Mouse (Mus musculus): ENCODE data around the gene G6pdx. TPM values are rescaled to one million over a fixed set of nuclear protein-coding genes. Genes with fewer than 3 reads are reported as not detected.

The G6pdx gene
- total and polyA plus RNA-seq, 3 experiments: 35.9 to 70.5 (median 44.0) TPM

- peaks cover 18 to 52% of the 10 kb centered on the region in 2 experiments for H3K36me3 ChIP-seq (replicated peaks in 1 of 2; ENCODE audit: control insufficient read depth in 1 of 2, insufficient read depth in 1 of 2, low read length in 1 of 2)
- DNase-seq (ENCODE audit: extremely low read depth): peak; percentile 82
- peak overlapping the region; percentile 83 for H3K27ac ChIP-seq (ENCODE audit: insufficient read depth, low read depth)
- dilution Hi-C loops (cut with MboI; ENCODE audit: extremely low pct_ligation_motif_present, extremely low pct_unique_long_range_greater_than_20kb, low sequenced_read_pairs) (no loop called here), in situ Hi-C loops (cut with MboI; ENCODE audit: low pct_ligation_motif_present, low pct_unique_long_range_greater_than_20kb, low sequenced_read_pairs) (no loop called here)
- peaks cover 0 to 45% of the 10 kb centered on the region in 2 experiments; a peak in 3 of 4 replicates for H3K4me1 ChIP-seq (ENCODE audit: control insufficient read depth in 1 of 2, insufficient read depth in 2 of 2)
- TF ChIP-seq MAFK (IDR thresholded peaks at IDR 0.05; ENCODE audit: insufficient replicate concordance, low read length) (no peak), RCOR1 (conservative IDR thresholded peaks at IDR 0.05; ENCODE audit: low read depth, low read length) (no peak), POLR2A (IDR thresholded peaks at IDR 0.05; ENCODE audit: low read depth, low read length) (peak; percentile 58), KAT2A (IDR thresholded peaks at IDR 0.05; ENCODE audit: insufficient replicate concordance, low read length) (peak; percentile 51; the same call in 1 of the 2 replicates), MEF2A (IDR thresholded peaks at IDR 0.05; ENCODE audit: borderline replicate concordance, low read depth, low read length) (no peak), USF2 (conservative IDR thresholded peaks at IDR 0.05; ENCODE audit: low read depth, low read length) (no peak), ZNF384 (IDR thresholded peaks at IDR 0.05; ENCODE audit: low read depth, low read length) (no peak), MXI1 (IDR thresholded peaks at IDR 0.05; ENCODE audit: low read depth, low read length) (no peak; the same call in 1 of the 2 replicates), IRF4 (IDR thresholded peaks at IDR 0.05; ENCODE audit: low read depth, low read length) (no peak), E2F4 (IDR thresholded peaks at IDR 0.05; ENCODE audit: insufficient replicate concordance, low read depth, low read length) (no peak), TBP (conservative IDR thresholded peaks at IDR 0.05; ENCODE audit: low read depth, low read length) (peak; percentile 48; the same call in 1 of the 2 replicates), ELF1 (IDR thresholded peaks at IDR 0.05; ENCODE audit: low read depth, low read length) (peak; percentile 93), NELFE (IDR thresholded peaks at IDR 0.05; ENCODE audit: low read depth, low read length) (no peak), MAX (IDR thresholded peaks at IDR 0.05; ENCODE audit: low read length) (peak; percentile 5; the same call in 1 of the 2 replicates), UBTF (IDR thresholded peaks at IDR 0.05; ENCODE audit: low read depth, low read length) (no peak), MYC (IDR thresholded peaks at IDR 0.05; ENCODE audit: low read depth, low read length) (peak; percentile 31; the same call in 1 of the 2 replicates), RAD21 (IDR thresholded peaks at IDR 0.05; ENCODE audit: low read depth, low read length) (no peak), JUN (IDR thresholded peaks at IDR 0.05; ENCODE audit: insufficient read depth, low read depth, low read length) (no peak), ZKSCAN1 (IDR thresholded peaks at IDR 0.05; ENCODE audit: borderline replicate concordance, low read depth, low read length) (no peak), SMC3 (IDR thresholded peaks at IDR 0.05; ENCODE audit: low read depth, low read length) (no peak), POLR2AphosphoS2 (IDR thresholded peaks at IDR 0.05; ENCODE audit: low read depth, low read length) (no peak), MAZ (IDR thresholded peaks at IDR 0.05; ENCODE audit: low read depth, low read length) (no peak; the same call in 1 of the 2 replicates), ETS1 (conservative IDR thresholded peaks at IDR 0.05; ENCODE audit: low read depth, low read length) (no peak), SIN3A (IDR thresholded peaks at IDR 0.05; ENCODE audit: low read length) (peak; percentile 94), HCFC1 (IDR thresholded peaks at IDR 0.05; ENCODE audit: low read depth, low read length) (peak; percentile 83), CTCF (conservative IDR thresholded peaks at IDR 0.05 in 1 of 2, IDR thresholded peaks at IDR 0.05 in 1 of 2; ENCODE audit: low read depth in 2 of 2, low read length in 2 of 2) (no peak), ZMIZ1 (IDR thresholded peaks at IDR 0.05; ENCODE audit: low read depth, low read length) (no peak), PAX5 (IDR thresholded peaks at IDR 0.05; ENCODE audit: low read length) (no peak), ZC3H11A (IDR thresholded peaks at IDR 0.05; ENCODE audit: low read depth, low read length) (no peak), USF1 (IDR thresholded peaks at IDR 0.05; ENCODE audit: low read depth, low read length) (no peak), CHD2 (IDR thresholded peaks at IDR 0.05; ENCODE audit: low read length) (no peak; the same call in 1 of the 2 replicates), EP300 (IDR thresholded peaks at IDR 0.05; ENCODE audit: low read length) (no peak), NRF1 (IDR thresholded peaks at IDR 0.05; ENCODE audit: low read depth, low read length) (peak; percentile 12; the same call in 1 of the 2 replicates), BHLHE40 (IDR thresholded peaks at IDR 0.05; ENCODE audit: low read depth, low read length) (no peak), GABPA (IDR thresholded peaks at IDR 0.05; ENCODE audit: insufficient replicate concordance, low read depth, low read length) (no peak), CHD1 (IDR thresholded peaks at IDR 0.05; ENCODE audit: low read depth, low read length) (no peak), TCF12 (IDR thresholded peaks at IDR 0.05; ENCODE audit: low read depth, low read length) (peak; percentile 9; the same call in 1 of the 2 replicates), JUND (conservative IDR thresholded peaks at IDR 0.05; ENCODE audit: low read depth, low read length) (no peak; the same call in 1 of the 2 replicates)
- H3K4me3 ChIP-seq (replicated peaks in 1 of 3; ENCODE audit: low read depth in 2 of 3, low read length in 2 of 3, poor library complexity in 1 of 3): peak overlapping the region; percentile 66 to 83 (median 70)
- H3K9me3 ChIP-seq (replicated peaks; ENCODE audit: low read length): no peaks in the 10 kb centered on the region
- H3K9ac ChIP-seq (ENCODE audit: insufficient read depth, low read depth): peak overlapping the region; percentile 98
- H3K79me2 ChIP-seq (replicated peaks; ENCODE audit: control insufficient read depth, extremely low read depth, insufficient read depth, poor library complexity, severe bottlenecking): peaks cover 20% of the 10 kb centered on the region; the same call in 1 of the 2 replicates
- no peaks in the 10 kb centered on the region for H3K27me3 ChIP-seq (replicated peaks)
- H3K4me2 ChIP-seq (ENCODE audit: insufficient read depth, low read depth, poor library complexity, severe bottlenecking): peak overlapping the region; percentile 27; the same call in 1 of the 2 replicates
These were observed 362 bp upstream of the G6pdx start for GRCm38 (mm10) chrX:74429290-74429821.
